Mouse (Mus musculus): ENCODE measurements around the gene Taf5. TPM values are rescaled to one million over a fixed set of nuclear protein-coding genes. Genes with fewer than 3 reads are reported as not detected.

Gene Taf5
- polyA plus RNA-seq, 1 experiment from 2014 or later = 6.6 TPM

GRCm38 (mm10) chr19:47128835-47129234, 61.3 kb downstream of the Taf5 start:
- DNase-seq (ENCODE audit: low spot score) (no peak), ATAC-seq (ENCODE audit: low read depth) (no peak)
- no peak overlapping the region for H3K9ac ChIP-seq (ENCODE audit: low read depth, low read length)
- no peaks in the 10 kb centered on the region for H3K27me3 ChIP-seq (replicated peaks; ENCODE audit: control insufficient read depth, insufficient read depth, low read length)
- peaks cover 84% of the 10 kb centered on the region for H3K36me3 ChIP-seq (ENCODE audit: control insufficient read depth, insufficient read depth, low read length)
- no peak overlapping the region for H3K4me2 ChIP-seq (ENCODE audit: low read depth, low read length)
- no peaks in the 10 kb centered on the region for H3K4me1 ChIP-seq (ENCODE audit: control insufficient read depth, insufficient read depth, low read length)
- no peak overlapping the region for H3K27ac ChIP-seq (replicated peaks; ENCODE audit: low read depth, low read length)
- WGBS = 93% methylated on average over 11 of the region's 11 CpGs
- no peak overlapping the region for H3K4me3 ChIP-seq (ENCODE audit: low read depth, low read length)
- H3K9me3 ChIP-seq (ENCODE audit: control insufficient read depth, low read length) = no peaks in the 10 kb centered on the region

GRCm38 (mm10) chr19:47130551-47131125, 63.1 kb downstream of the Taf5 start:
- Histone ChIP-seq H3K36me3 (ENCODE audit: control insufficient read depth, insufficient read depth, low read length) (peaks cover 83% of the 10 kb centered on the region), H3K4me3 (ENCODE audit: low read depth, low read length) (no peak overlapping the region), H3K9me3 (ENCODE audit: control insufficient read depth, low read length) (no peaks in the 10 kb centered on the region), H3K4me1 (ENCODE audit: control insufficient read depth, insufficient read depth, low read length) (no peaks in the 10 kb centered on the region), H3K9ac (ENCODE audit: low read depth, low read length) (no peak overlapping the region), H3K27ac (replicated peaks; ENCODE audit: low read depth, low read length) (no peak overlapping the region), H3K4me2 (ENCODE audit: low read depth, low read length) (no peak overlapping the region), H3K27me3 (replicated peaks; ENCODE audit: control insufficient read depth, insufficient read depth, low read length) (no peaks in the 10 kb centered on the region)
- no peak for ATAC-seq (ENCODE audit: low read depth)
- DNase-seq (ENCODE audit: low spot score) = no peak
- 95% methylated on average over 15 of the region's 15 CpGs for WGBS

Other genes with a start within 250 kb of the Taf5 start
- gene Ina, start 53.0 kb upstream of the Taf5 start, polyA plus RNA-seq (2014; fragmentation: Nextera tagmentation; extraction: Ambion mirVana) = 17.6 and 17.9 TPM in 2 replicates
- gene Nt5c2, start 52.6 kb upstream of the Taf5 start, polyA plus RNA-seq (2014; fragmentation: Nextera tagmentation; extraction: Ambion mirVana) = 65.6 and 66.3 TPM in 2 replicates
- gene Pcgf6, start 16.8 kb upstream of the Taf5 start, polyA plus RNA-seq (2014; fragmentation: Nextera tagmentation; extraction: Ambion mirVana) = 13.9 and 17.8 TPM in 2 replicates
- 1,191 and 1,453 TPM in 2 replicates for gene Usmg5, start 22.9 kb downstream of the Taf5 start, polyA plus RNA-seq (2014; fragmentation: Nextera tagmentation; extraction: Ambion mirVana)
- gene Pdcd11, start 23.0 kb downstream of the Taf5 start, polyA plus RNA-seq (2014; fragmentation: Nextera tagmentation; extraction: Ambion mirVana) = 9.2 and 10.1 TPM in 2 replicates
- gene Calhm2, start 70.5 kb downstream of the Taf5 start, polyA plus RNA-seq (2014; fragmentation: Nextera tagmentation; extraction: Ambion mirVana) = 4.3 and 4.9 TPM in 2 replicates
- gene Calhm1, start 76.5 kb downstream of the Taf5 start, polyA plus RNA-seq (2014; fragmentation: Nextera tagmentation; extraction: Ambion mirVana) = not detected in 2 replicates
- not detected in 2 replicates for gene Calhm3, start 90.0 kb downstream of the Taf5 start, polyA plus RNA-seq (2014; fragmentation: Nextera tagmentation; extraction: Ambion mirVana)
- 7.1 and 8.2 TPM in 2 replicates for gene Neurl1a, start 111.1 kb downstream of the Taf5 start, polyA plus RNA-seq (2014; fragmentation: Nextera tagmentation; extraction: Ambion mirVana)